Mouse (Mus musculus) olfactory bulb, adult 2 months (tissue): ENCODE results near the gene Zfp609.

Source experiments
- CTCF ChIP-seq: fragments of 200-500 bp; IDR thresholded peaks from 2 replicates; pipeline ENCODE4 v1.5.1; 2012; ENCODE audit warnings: low read depth, mild to moderate bottlenecking, low read length, moderate library complexity; ENCODE audit not compliant: insufficient read depth
- POLR2A ChIP-seq: fragments of 200-500 bp; IDR thresholded peaks from 2 replicates; pipeline ENCODE4 v1.6.1; 2012; ENCODE audit warnings: mild to moderate bottlenecking, low read depth, low read length, moderate library complexity; ENCODE audit not compliant: insufficient read depth

DNA sequence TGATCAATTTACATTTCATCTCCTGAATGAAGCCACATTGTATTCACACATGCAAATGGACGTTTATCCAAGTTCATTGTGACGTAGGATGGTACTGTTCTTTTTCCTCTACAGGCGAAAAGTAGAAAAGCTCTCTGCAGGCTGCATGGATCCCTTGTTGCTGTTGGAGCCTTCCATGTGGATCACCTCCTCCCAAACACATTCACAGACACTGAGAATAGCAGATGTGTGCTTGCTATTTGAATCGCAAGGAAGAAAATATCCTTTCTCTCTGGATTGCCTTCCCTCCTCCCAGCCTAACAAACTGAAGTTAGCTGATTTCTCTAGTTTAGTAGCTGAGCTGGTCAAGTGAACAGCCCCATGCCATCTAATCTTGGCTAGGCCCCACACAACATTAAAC, 2.9 kb upstream of the Zfp609 start:
- TF ChIP-seq POLR2A (no peak), CTCF (no peak)
